Mouse (Mus musculus) induced T-regulatory cell, adult 2 months (primary cell): ENCODE measurements around the gene Gm20532.

Experiments used
- DNase-seq: peaks from one replicate; pipeline ENCODE4 v3.0.0-alpha.2; 2012; ENCODE audit warnings: low read depth

The Gm20532 gene

GRCm38 (mm10) chr2:26646643-26647293 lies 60.3 kb downstream of the Gm20532 start:
- DNase-seq, result peak; percentile 95

DNA sequence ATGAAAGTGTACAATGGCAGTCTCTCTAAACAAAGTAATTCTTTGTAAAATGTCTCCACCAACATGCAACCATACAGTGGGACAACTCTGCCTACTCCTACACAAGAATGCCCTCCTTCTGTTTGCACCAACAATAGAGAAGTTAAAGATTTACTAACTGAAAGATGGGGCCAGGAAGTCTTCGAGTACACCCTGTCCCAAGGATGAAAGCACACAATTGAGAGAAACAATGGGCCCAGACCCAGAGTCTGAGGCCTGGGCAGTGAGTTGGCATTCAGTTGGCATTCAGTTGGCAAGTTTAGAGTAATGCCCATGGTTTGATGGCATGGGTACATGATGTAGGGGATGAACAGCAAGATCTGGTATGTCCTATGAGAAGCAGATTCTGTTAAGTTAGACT lies 68.2 kb downstream of the Gm20532 start:
- no peak for DNase-seq

GRCm38 (mm10) chr2:26657426-26657825 lies 71.0 kb downstream of the Gm20532 start:
- no peak for DNase-seq

- DNase-seq, result peak; percentile 67
Measured at GRCm38 (mm10) chr2:26661143-26661752, 74.8 kb downstream of the Gm20532 start.

GRCm38 (mm10) chr2:26661768-26662508 lies 75.5 kb downstream of the Gm20532 start:
- no peak for DNase-seq

- DNase-seq, result no peak
Measured at GRCm38 (mm10) chr2:26662509-26662882, 76.1 kb downstream of the Gm20532 start.

DNA sequence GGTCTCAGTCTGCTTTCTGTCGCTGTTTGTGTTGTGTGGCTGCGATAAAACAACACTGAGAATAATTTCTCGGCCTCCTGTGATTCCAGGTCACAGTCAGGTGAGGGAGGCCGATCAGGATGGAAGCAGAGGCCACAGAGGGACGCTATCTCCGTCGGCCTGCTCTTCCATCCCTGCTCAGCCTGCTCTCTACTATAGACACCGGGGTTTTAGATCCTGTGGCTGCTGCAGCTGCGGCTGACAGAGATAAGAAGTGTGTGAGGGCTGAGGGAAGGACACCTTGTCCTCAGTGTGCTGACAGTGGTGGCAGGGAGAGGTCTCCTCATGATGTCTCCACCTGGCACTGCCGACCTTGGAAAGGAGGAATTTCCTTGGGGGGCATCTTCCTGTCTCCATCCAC lies 76.7 kb downstream of the Gm20532 start:
- no peak for DNase-seq

GRCm38 (mm10) chr2:26663551-26663950 lies 77.1 kb downstream of the Gm20532 start:
- peak; percentile 86 for DNase-seq

- peak; percentile 77 for DNase-seq
Measured at GRCm38 (mm10) chr2:26668746-26669145, 82.3 kb downstream of the Gm20532 start.

GRCm38 (mm10) chr2:26671182-26671581 lies 84.7 kb downstream of the Gm20532 start, which contains the start of gene Lcn4:
Lcn4 (minus strand) TSS chr2:26671282.
- no peak for DNase-seq
